Mouse (Mus musculus): ENCODE results near the gene Ppp1r21. TPM values are rescaled to one million over a fixed set of nuclear protein-coding genes. Genes with fewer than 3 reads are reported as not detected.

Ppp1r21 gene
- polyA plus RNA-seq, 1 experiment from 2014 or later, result 20.5 TPM

GRCm38 (mm10) chr17:88613721-88614120, 83.8 kb downstream of the Ppp1r21 start:
- Histone ChIP-seq H3K9me3 (no peaks in the 10 kb centered on the region), H3K9ac (replicated peaks) (no peak overlapping the region), H3K4me3 (replicated peaks) (no peak overlapping the region), H3K4me2 (no peak overlapping the region), H3K27me3 (no peaks in the 10 kb centered on the region), H3K27ac (no peak overlapping the region), H3K36me3 (peaks cover 5% of the 10 kb centered on the region; the same call in 1 of the 2 replicates), H3K4me1 (replicated peaks) (peaks cover 16% of the 10 kb centered on the region)
- WGBS, result 88% methylated on average over 3 of the region's 3 CpGs
- no peak for ATAC-seq (ENCODE audit: insufficient number of reproducible peaks, insufficient read depth, low FRiP score, low TSS enrichment, low read depth)

- Histone ChIP-seq H3K9ac (replicated peaks) (no peak overlapping the region), H3K4me2 (no peak overlapping the region), H3K9me3 (no peaks in the 10 kb centered on the region), H3K27ac (no peak overlapping the region), H3K27me3 (no peaks in the 10 kb centered on the region), H3K4me1 (replicated peaks) (peaks cover 16% of the 10 kb centered on the region), H3K36me3 (peaks cover 3% of the 10 kb centered on the region; the same call in 1 of the 2 replicates), H3K4me3 (replicated peaks) (no peak overlapping the region)
- ATAC-seq (ENCODE audit: insufficient number of reproducible peaks, insufficient read depth, low FRiP score, low TSS enrichment, low read depth), result no peak
- WGBS, result 64% methylated on average over 3 of the region's 3 CpGs
Measured at GRCm38 (mm10) chr17:88614234-88614633, 84.3 kb downstream of the Ppp1r21 start.

- Histone ChIP-seq H3K9me3 (no peaks in the 10 kb centered on the region), H3K27me3 (no peaks in the 10 kb centered on the region), H3K4me3 (replicated peaks) (no peak overlapping the region), H3K36me3 (no peaks in the 10 kb centered on the region; the same call in 1 of the 2 replicates), H3K9ac (replicated peaks) (no peak overlapping the region), H3K4me1 (replicated peaks) (peaks cover 16% of the 10 kb centered on the region), H3K27ac (no peak overlapping the region), H3K4me2 (no peak overlapping the region)
- WGBS, result 100% methylated on average over 1 of the region's 1 CpGs
- ATAC-seq (ENCODE audit: insufficient number of reproducible peaks, insufficient read depth, low FRiP score, low TSS enrichment, low read depth), result no peak
Measured at GRCm38 (mm10) chr17:88614733-88615132, 84.8 kb downstream of the Ppp1r21 start.

GRCm38 (mm10) chr17:88615492-88616155, 85.7 kb downstream of the Ppp1r21 start:
- no peak overlapping the region for H3K9ac ChIP-seq (replicated peaks)
- no peaks in the 10 kb centered on the region for H3K9me3 ChIP-seq
- 92% methylated on average over 1 of the region's 1 CpGs for WGBS
- no peaks in the 10 kb centered on the region; the same call in 1 of the 2 replicates for H3K36me3 ChIP-seq
- H3K4me3 ChIP-seq (replicated peaks), result no peak overlapping the region
- H3K4me2 ChIP-seq, result no peak overlapping the region
- ATAC-seq (ENCODE audit: insufficient number of reproducible peaks, insufficient read depth, low FRiP score, low TSS enrichment, low read depth), result no peak
- peaks cover 16% of the 10 kb centered on the region for H3K4me1 ChIP-seq (replicated peaks)
- H3K27ac ChIP-seq, result no peak overlapping the region
- no peaks in the 10 kb centered on the region for H3K27me3 ChIP-seq

GRCm38 (mm10) chr17:88620935-88621334, 91.0 kb downstream of the Ppp1r21 start:
- Histone ChIP-seq H3K4me1 (replicated peaks) (peaks cover 18% of the 10 kb centered on the region), H3K36me3 (peaks cover 29% of the 10 kb centered on the region; the same call in 1 of the 2 replicates), H3K27ac (peak overlapping the region; percentile 59), H3K4me3 (replicated peaks) (no peak overlapping the region), H3K27me3 (no peaks in the 10 kb centered on the region), H3K4me2 (no peak overlapping the region), H3K9ac (replicated peaks) (no peak overlapping the region), H3K9me3 (0 out of 2 replicates have a peak, but pooled peaks cover 7% of the 10 kb centered on the region)
- ATAC-seq (ENCODE audit: insufficient number of reproducible peaks, insufficient read depth, low FRiP score, low TSS enrichment, low read depth), result no peak
- WGBS, result 66% methylated on average over 4 of the region's 4 CpGs

GRCm38 (mm10) chr17:88621374-88621773, 91.5 kb downstream of the Ppp1r21 start:
- peak overlapping the region; percentile 59; the same call in 1 of the 2 replicates for H3K27ac ChIP-seq
- H3K4me3 ChIP-seq (replicated peaks), result no peak overlapping the region

GRCm38 (mm10) chr17:88622711-88623110, 92.8 kb downstream of the Ppp1r21 start:
- 85% methylated on average over 1 of the region's 1 CpGs for WGBS
- Histone ChIP-seq H3K36me3 (peaks cover 29% of the 10 kb centered on the region; the same call in 1 of the 2 replicates), H3K9ac (replicated peaks) (no peak overlapping the region), H3K27me3 (no peaks in the 10 kb centered on the region), H3K9me3 (0 out of 2 replicates have a peak, but pooled peaks cover 7% of the 10 kb centered on the region), H3K4me2 (no peak overlapping the region), H3K27ac (no peak overlapping the region), H3K4me1 (replicated peaks) (peaks cover 26% of the 10 kb centered on the region), H3K4me3 (replicated peaks) (no peak overlapping the region)
- ATAC-seq (ENCODE audit: insufficient number of reproducible peaks, insufficient read depth, low FRiP score, low TSS enrichment, low read depth), result no peak

More at GRCm38 (mm10) chr17:88621374-88621773, 91.5 kb downstream of the Ppp1r21 start:
- Histone ChIP-seq H3K4me2 (no peak overlapping the region), H3K4me1 (replicated peaks) (peaks cover 22% of the 10 kb centered on the region), H3K36me3 (peaks cover 29% of the 10 kb centered on the region; the same call in 1 of the 2 replicates), H3K9me3 (0 out of 2 replicates have a peak, but pooled peaks cover 7% of the 10 kb centered on the region), H3K9ac (replicated peaks) (no peak overlapping the region), H3K27me3 (no peaks in the 10 kb centered on the region)
- ATAC-seq (ENCODE audit: insufficient number of reproducible peaks, insufficient read depth, low FRiP score, low TSS enrichment, low read depth), result no peak
- 79% methylated on average over 3 of the region's 3 CpGs for WGBS

- Histone ChIP-seq H3K27ac (no peak overlapping the region), H3K9me3 (0 out of 2 replicates have a peak, but pooled peaks cover 7% of the 10 kb centered on the region), H3K9ac (replicated peaks) (no peak overlapping the region), H3K4me3 (replicated peaks) (no peak overlapping the region), H3K36me3 (peaks cover 29% of the 10 kb centered on the region; the same call in 1 of the 2 replicates), H3K4me1 (replicated peaks) (peaks cover 41% of the 10 kb centered on the region), H3K4me2 (no peak overlapping the region), H3K27me3 (no peaks in the 10 kb centered on the region)
- WGBS, result 86% methylated on average over 4 of the region's 4 CpGs
- ATAC-seq (ENCODE audit: insufficient number of reproducible peaks, insufficient read depth, low FRiP score, low TSS enrichment, low read depth), result no peak
Measured at GRCm38 (mm10) chr17:88624386-88624785, 94.5 kb downstream of the Ppp1r21 start.

- 0 out of 2 replicates have a peak, but pooled peaks cover 7% of the 10 kb centered on the region for H3K9me3 ChIP-seq
- peaks cover 50% of the 10 kb centered on the region for H3K4me1 ChIP-seq (replicated peaks)
- no peak for ATAC-seq (ENCODE audit: insufficient number of reproducible peaks, insufficient read depth, low FRiP score, low TSS enrichment, low read depth)
- no peak overlapping the region for H3K4me2 ChIP-seq
- H3K4me3 ChIP-seq (replicated peaks), result no peak overlapping the region
- 88% methylated on average over 13 of the region's 13 CpGs for WGBS
- H3K36me3 ChIP-seq, result peaks cover 29% of the 10 kb centered on the region; the same call in 1 of the 2 replicates
- H3K9ac ChIP-seq (replicated peaks), result no peak overlapping the region
- peak overlapping the region; percentile 86 for H3K27ac ChIP-seq
- H3K27me3 ChIP-seq, result no peaks in the 10 kb centered on the region
Measured at GRCm38 (mm10) chr17:88625350-88625749, 95.4 kb downstream of the Ppp1r21 start.

- Histone ChIP-seq H3K9me3 (0 out of 2 replicates have a peak, but pooled peaks cover 7% of the 10 kb centered on the region), H3K27me3 (no peaks in the 10 kb centered on the region), H3K9ac (replicated peaks) (no peak overlapping the region), H3K27ac (peak overlapping the region; percentile 86), H3K36me3 (peaks cover 29% of the 10 kb centered on the region; the same call in 1 of the 2 replicates), H3K4me1 (replicated peaks) (peaks cover 55% of the 10 kb centered on the region), H3K4me2 (0 out of 2 replicates have a peak overlapping the region, but pooled peaks have one; percentile 23), H3K4me3 (replicated peaks) (no peak overlapping the region)
- WGBS, result 60% methylated on average over 7 of the region's 7 CpGs
- peak; percentile 26; the same call in 1 of the 2 replicates for ATAC-seq (ENCODE audit: insufficient number of reproducible peaks, insufficient read depth, low FRiP score, low TSS enrichment, low read depth)
Measured at GRCm38 (mm10) chr17:88625931-88626330, 96.0 kb downstream of the Ppp1r21 start.

- Histone ChIP-seq H3K4me3 (replicated peaks) (no peak overlapping the region), H3K9me3 (0 out of 2 replicates have a peak, but pooled peaks cover 7% of the 10 kb centered on the region), H3K27me3 (no peaks in the 10 kb centered on the region), H3K9ac (replicated peaks) (no peak overlapping the region), H3K4me2 (peak overlapping the region; percentile 23), H3K36me3 (peaks cover 25% of the 10 kb centered on the region; the same call in 1 of the 2 replicates), H3K27ac (peak overlapping the region; percentile 86), H3K4me1 (replicated peaks) (peaks cover 52% of the 10 kb centered on the region)
- ATAC-seq (ENCODE audit: insufficient number of reproducible peaks, insufficient read depth, low FRiP score, low TSS enrichment, low read depth), result peak; percentile 53; the same call in 1 of the 2 replicates
- WGBS, result 46% methylated on average over 7 of the region's 7 CpGs
Measured at GRCm38 (mm10) chr17:88626347-88626811, 96.5 kb downstream of the Ppp1r21 start.
